Mouse (Mus musculus) liver, embryonic 11.5 days (tissue): ENCODE data around the gene Ripor2. TPM values are rescaled to one million over a fixed set of nuclear protein-coding genes. Genes with fewer than 3 reads are reported as not detected.

Experiments used
- ATAC-seq: fragments of 200-750 bp; cut with Nextera tagmentation; replicated peaks from 2 replicates; pipeline ENCODE4 v1.8.0; 2017; ENCODE audit warnings: moderate number of reproducible peaks, mild to moderate bottlenecking, moderate TSS enrichment, moderate library complexity; ENCODE audit not compliant: low FRiP score
- DNase-seq: peaks from one replicate; pipeline ENCODE4 v3.0.0-alpha.2; 2017; ENCODE audit warnings: low spot score
- H3K27ac ChIP-seq: fragments of 300-500 bp; sonication (generic); 2 replicates; pipeline ENCODE4 v1.5.1; 2014; ENCODE audit warnings: mild to moderate bottlenecking, low read depth, low read length, control low read depth
- H3K27me3 ChIP-seq: fragments of 300-500 bp; sonication (generic); replicated peaks from 2 replicates; pipeline ENCODE4 v1.6.1; 2014; ENCODE audit warnings: low read length, mixed read lengths; ENCODE audit not compliant: control insufficient read depth, insufficient read depth
- H3K36me3 ChIP-seq: fragments of 300-500 bp; sonication (generic); 2 replicates; pipeline ENCODE4 v1.6.1; 2014; ENCODE audit warnings: mild to moderate bottlenecking, low read length, moderate library complexity, mixed read lengths; ENCODE audit not compliant: control insufficient read depth, insufficient read depth
- H3K4me1 ChIP-seq: fragments of 300-500 bp; sonication (generic); replicated peaks from 2 replicates; pipeline ENCODE4 v1.6.1; 2014; ENCODE audit warnings: low read length, mixed read lengths; ENCODE audit not compliant: control insufficient read depth, insufficient read depth
- H3K4me2 ChIP-seq: fragments of 300-500 bp; sonication (generic); 2 replicates; pipeline ENCODE4 v1.6.1; 2014; ENCODE audit warnings: mild to moderate bottlenecking, control low read depth, moderate library complexity
- H3K4me3 ChIP-seq: fragments of 300-500 bp; sonication (generic); 2 replicates; pipeline ENCODE4 v1.5.1; 2014; ENCODE audit warnings: low read depth, low read length, control low read depth
- H3K9ac ChIP-seq: fragments of 300-500 bp; sonication (generic); 2 replicates; pipeline ENCODE4 v1.6.1; 2014; ENCODE audit warnings: low read depth, low read length, control low read depth
- H3K9me3 ChIP-seq: fragments of 300-500 bp; sonication (generic); 2 replicates; pipeline ENCODE4 v1.6.1; 2016; ENCODE audit warnings: low read length, inconsistent platforms, mixed read lengths; ENCODE audit not compliant: control insufficient read depth
- WGBS: fragments of 180-500 bp; shearing (Covaris S2); extraction: QIAGEN DNeasy Blood & Tissue Kit; methylation state at CpG from one replicate; pipeline ENCODE4 v1.1.7; 2014; 5-methylcytosine and 5-hydroxymethylcytosine counted together
- polyA plus RNA-seq: library from polyadenylated mRNA; unstranded; fragments of >200 nt; fragmentation: Nextera tagmentation; extraction: Ambion mirVana; gene quantifications from 2 replicates; pipeline ENCODE4 v1.2.1, GENCODE M21; 2014

Gene Ripor2
- polyA plus RNA-seq = 9.4 and 11.4 TPM in 2 replicates

- WGBS = 85% methylated on average over 10 of the region's 10 CpGs
- Histone ChIP-seq H3K36me3 (no peaks in the 10 kb centered on the region), H3K27ac (no peak within 1 kb of the TSS), H3K4me3 (no peak within 1 kb of the TSS), H3K9ac (no peak within 1 kb of the TSS), H3K4me1 (peaks cover 20% of the 10 kb centered on the region), H3K27me3 (no peaks in the 10 kb centered on the region), H3K4me2 (no peak within 1 kb of the TSS), H3K9me3 (no peaks in the 10 kb centered on the region)
- no peak for DNase-seq
- ATAC-seq = no peak
Observed at GRCm38 (mm10) chr13:24581833-24582232, at the start of gene Ripor2. Gene Ripor2, plus strand, starts transcription at chr13:24582189.

- H3K9ac ChIP-seq = no peak overlapping the region
- H3K4me2 ChIP-seq = no peak overlapping the region
- no peak for ATAC-seq
- no peak overlapping the region for H3K27ac ChIP-seq
- H3K4me1 ChIP-seq = no peaks in the 10 kb centered on the region
- no peak overlapping the region for H3K4me3 ChIP-seq
- H3K27me3 ChIP-seq = no peaks in the 10 kb centered on the region
- no peaks in the 10 kb centered on the region for H3K36me3 ChIP-seq
- no peaks in the 10 kb centered on the region for H3K9me3 ChIP-seq
- DNase-seq = no peak
- WGBS = 83% methylated on average over 6 of the region's 6 CpGs
Observed at GRCm38 (mm10) chr13:24536531-24537167, 45.3 kb upstream of the Ripor2 start.

GRCm38 (mm10) chr13:24538012-24538411, 44.0 kb upstream of the Ripor2 start:
- Histone ChIP-seq H3K4me3 (no peak overlapping the region), H3K27ac (no peak overlapping the region), H3K4me2 (no peak overlapping the region), H3K4me1 (no peaks in the 10 kb centered on the region), H3K9me3 (no peaks in the 10 kb centered on the region), H3K36me3 (no peaks in the 10 kb centered on the region), H3K27me3 (no peaks in the 10 kb centered on the region), H3K9ac (no peak overlapping the region)
- no peak for ATAC-seq
- 90% methylated on average over 2 of the region's 2 CpGs for WGBS
- DNase-seq = no peak

- Histone ChIP-seq H3K27ac (no peak overlapping the region), H3K4me1 (no peaks in the 10 kb centered on the region), H3K4me2 (no peak overlapping the region), H3K4me3 (no peak overlapping the region), H3K36me3 (no peaks in the 10 kb centered on the region), H3K9me3 (no peaks in the 10 kb centered on the region), H3K9ac (no peak overlapping the region), H3K27me3 (no peaks in the 10 kb centered on the region)
- ATAC-seq (no peak), DNase-seq (no peak)
- 82% methylated on average over 5 of the region's 5 CpGs for WGBS
Observed at GRCm38 (mm10) chr13:24538941-24539340, 43.0 kb upstream of the Ripor2 start.

- Histone ChIP-seq H3K27ac (no peak overlapping the region), H3K4me2 (no peak overlapping the region), H3K4me3 (no peak overlapping the region), H3K4me1 (peaks cover 15% of the 10 kb centered on the region), H3K9ac (no peak overlapping the region), H3K9me3 (no peaks in the 10 kb centered on the region), H3K27me3 (no peaks in the 10 kb centered on the region), H3K36me3 (no peaks in the 10 kb centered on the region)
- DNase-seq (no peak), ATAC-seq (no peak)
- WGBS = 26% methylated on average over 1 of the region's 1 CpGs
Observed at GRCm38 (mm10) chr13:24545677-24546076, 36.3 kb upstream of the Ripor2 start.

- Histone ChIP-seq H3K27me3 (no peaks in the 10 kb centered on the region), H3K9me3 (no peaks in the 10 kb centered on the region), H3K4me1 (peaks cover 25% of the 10 kb centered on the region), H3K27ac (no peak overlapping the region), H3K9ac (no peak overlapping the region), H3K4me2 (no peak overlapping the region), H3K4me3 (no peak overlapping the region), H3K36me3 (no peaks in the 10 kb centered on the region)
- ATAC-seq = no peak
- no peak for DNase-seq
- WGBS = 81% methylated on average over 12 of the region's 12 CpGs
Observed at GRCm38 (mm10) chr13:24546801-24547459, 35.1 kb upstream of the Ripor2 start.

GRCm38 (mm10) chr13:24548911-24549310, 33.1 kb upstream of the Ripor2 start:
- H3K36me3 ChIP-seq = no peaks in the 10 kb centered on the region
- H3K27me3 ChIP-seq = no peaks in the 10 kb centered on the region
- DNase-seq (no peak), ATAC-seq (no peak)
- H3K27ac ChIP-seq = no peak overlapping the region; the same call in 1 of the 2 replicates
- H3K9me3 ChIP-seq = no peaks in the 10 kb centered on the region
- H3K9ac ChIP-seq = no peak overlapping the region
- no peak overlapping the region for H3K4me3 ChIP-seq
- no peak overlapping the region for H3K4me2 ChIP-seq
- H3K4me1 ChIP-seq = peaks cover 39% of the 10 kb centered on the region

- DNase-seq (no peak), ATAC-seq (peak; percentile 95)
- WGBS = 32% methylated on average over 14 of the region's 14 CpGs
- H3K27me3 ChIP-seq = no peaks in the 10 kb centered on the region
- H3K4me2 ChIP-seq = peak overlapping the region; percentile 49
- peak overlapping the region; percentile 78 for H3K27ac ChIP-seq
- peaks cover 39% of the 10 kb centered on the region for H3K4me1 ChIP-seq
- H3K4me3 ChIP-seq = 0 out of 2 replicates have a peak overlapping the region, but pooled peaks have one; percentile 12
- no peaks in the 10 kb centered on the region for H3K9me3 ChIP-seq
- no peaks in the 10 kb centered on the region for H3K36me3 ChIP-seq
- no peak overlapping the region for H3K9ac ChIP-seq
Observed at GRCm38 (mm10) chr13:24551100-24551931, 30.7 kb upstream of the Ripor2 start.
